Mouse (Mus musculus) kidney, adult 2 months (tissue): ENCODE measurements at regions not wholly inside any gene's neighbourhood (a gene's known extent, or its start where the extent isn't known, plus 50 kb on each side); places are given as distances from the start of the nearest gene placed in this dataset.

ENCODE experiments used
- DNase-seq: peaks from one replicate; pipeline ENCODE4 v3.0.0; 2021
- H3K27ac ChIP-seq: fragments of 200-500 bp; 2 replicates; pipeline ENCODE4 v1.5.1; 2012; ENCODE audit warnings: low read depth, low read length, control low read depth, inconsistent platforms; ENCODE audit not compliant: insufficient read depth
- H3K27me3 ChIP-seq: fragments of 200-500 bp; replicated peaks from 2 replicates; pipeline ENCODE4 v1.6.1; 2012; ENCODE audit warnings: mild to moderate bottlenecking, moderate library complexity, low read length, inconsistent platforms; ENCODE audit not compliant: control insufficient read depth, insufficient read depth
- H3K36me3 ChIP-seq: fragments of 200-500 bp; 2 replicates; pipeline ENCODE4 v1.6.1; 2012; ENCODE audit warnings: mild to moderate bottlenecking, moderate library complexity, low read length, inconsistent platforms; ENCODE audit not compliant: control insufficient read depth, insufficient read depth
- H3K4me1 ChIP-seq: fragments of 200-500 bp; 2 replicates; pipeline ENCODE4 v1.6.1; 2011; ENCODE audit warnings: low read length; ENCODE audit not compliant: control insufficient read depth, insufficient read depth
- H3K4me3 ChIP-seq: fragments of 200-500 bp; 2 replicates; pipeline ENCODE4 v1.5.1; 2011; ENCODE audit warnings: mild to moderate bottlenecking, low read depth, low read length, control low read depth; ENCODE audit not compliant: insufficient read depth
- CTCF ChIP-seq: fragments of 200-500 bp; conservative IDR thresholded peaks from 2 replicates; pipeline ENCODE4 v1.5.1; 2011; ENCODE audit warnings: low read depth, mild to moderate bottlenecking, control low read depth, low read length, moderate library complexity, mixed read lengths; ENCODE audit not compliant: insufficient read depth, insufficient read length
- POLR2A ChIP-seq: fragments of 200-500 bp; IDR thresholded peaks from one replicate; pipeline ENCODE4 v1.6.1; 2011; ENCODE audit warnings: low read depth, low read length, control low read depth
- WGBS: fragments of 180-500 bp; shearing (Covaris S2); methylation state at CpG from one replicate; pipeline ENCODE4 v1.1.7; 2018; 5-methylcytosine and 5-hydroxymethylcytosine counted together

- no peak for DNase-seq
- 73% methylated on average over 11 of the region's 11 CpGs for WGBS
- Histone ChIP-seq H3K4me1 (peaks cover 4% of the 10 kb centered on the region; the same call in 1 of the 2 replicates), H3K36me3 (no peaks in the 10 kb centered on the region), H3K27me3 (no peaks in the 10 kb centered on the region), H3K4me3 (no peak overlapping the region), H3K27ac (no peak overlapping the region)
- TF ChIP-seq POLR2A (no peak), CTCF (no peak)
These were observed 233.3 kb downstream of the Sox4 start for GRCm38 (mm10) chr13:28720169-28720568.

DNA sequence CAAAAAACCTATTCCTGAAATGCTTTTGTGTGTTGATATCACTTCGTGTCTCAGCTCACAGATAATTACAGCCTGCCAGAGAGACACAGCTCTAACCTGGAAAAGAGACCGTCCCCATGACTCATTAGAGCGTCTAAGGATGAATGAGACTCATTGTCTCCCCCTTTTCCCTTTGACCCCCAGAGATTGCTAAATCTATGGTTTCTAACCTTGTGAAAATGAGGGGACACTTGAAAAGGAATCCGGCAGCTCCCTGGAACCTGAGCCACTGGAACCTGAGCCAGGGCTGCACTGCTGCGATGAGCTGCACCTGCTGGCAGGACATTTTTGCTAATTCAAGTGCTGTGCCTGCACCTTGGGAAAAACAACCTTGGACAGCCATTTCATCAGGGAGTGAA is 234.6 kb downstream of the Sox4 start:
- WGBS: 65% methylated on average over 5 of the region's 5 CpGs
- H3K4me1 ChIP-seq: peaks cover 4% of the 10 kb centered on the region; the same call in 1 of the 2 replicates

DNA sequence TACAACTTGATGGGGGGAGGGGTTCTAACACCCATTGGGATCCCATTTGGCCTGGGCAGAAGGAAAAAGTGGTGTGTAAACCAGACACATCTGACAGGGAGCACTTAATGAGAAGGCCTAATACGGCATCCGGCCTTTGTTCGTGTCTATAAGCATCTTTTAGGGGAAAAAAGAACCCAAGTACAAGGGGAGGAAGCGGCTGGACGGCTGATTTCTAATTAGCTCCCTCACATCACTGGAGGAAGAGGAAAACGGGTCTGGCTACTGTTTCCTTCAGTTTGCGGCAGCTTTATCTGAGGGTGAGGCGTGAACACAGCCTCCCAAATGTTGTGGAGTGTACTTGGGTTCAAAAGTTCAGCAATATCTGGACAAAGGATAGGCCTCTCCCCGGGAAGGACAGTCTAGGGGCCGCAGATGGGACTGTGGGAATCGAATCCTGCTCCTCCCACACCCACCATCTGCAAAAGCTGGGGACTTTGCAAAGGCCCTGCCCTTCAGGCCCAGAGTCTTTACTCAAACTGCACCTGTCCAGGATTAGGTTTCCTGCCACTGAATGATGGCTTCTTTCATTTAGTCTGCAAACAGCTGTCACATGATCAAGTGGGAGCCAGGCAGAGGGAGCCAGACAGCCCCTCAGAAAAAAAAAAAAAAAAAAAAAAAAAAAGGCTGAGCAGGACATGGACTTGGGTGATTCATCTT is 235.2 kb downstream of the Sox4 start:
- H3K4me3 ChIP-seq: no peak overlapping the region
- no peaks in the 10 kb centered on the region for H3K27me3 ChIP-seq
- no peak for TF ChIP-seq POLR2A
- no peak for TF ChIP-seq CTCF
- peaks cover 4% of the 10 kb centered on the region; the same call in 1 of the 2 replicates for H3K4me1 ChIP-seq
- no peaks in the 10 kb centered on the region for H3K36me3 ChIP-seq
- no peak overlapping the region for H3K27ac ChIP-seq
- peak; percentile 47 for DNase-seq
- 55% methylated on average over 11 of the region's 11 CpGs for WGBS

More for the DNA sequence above, 234.6 kb downstream of the Sox4 start:
- Histone ChIP-seq H3K27ac (no peak overlapping the region), H3K36me3 (no peaks in the 10 kb centered on the region), H3K27me3 (no peaks in the 10 kb centered on the region), H3K4me3 (no peak overlapping the region)
- TF ChIP-seq CTCF (no peak), POLR2A (no peak)
- no peak for DNase-seq

GRCm38 (mm10) chr13:28717404-28717803 is 236.1 kb downstream of the Sox4 start:
- DNase-seq: no peak
- H3K27me3 ChIP-seq: no peaks in the 10 kb centered on the region
- 90% methylated on average over 4 of the region's 4 CpGs for WGBS
- no peak overlapping the region for H3K27ac ChIP-seq
- no peak for TF ChIP-seq CTCF
- no peak for TF ChIP-seq POLR2A
- no peak overlapping the region for H3K4me3 ChIP-seq
- peaks cover 4% of the 10 kb centered on the region; the same call in 1 of the 2 replicates for H3K4me1 ChIP-seq
- no peaks in the 10 kb centered on the region for H3K36me3 ChIP-seq

DNA sequence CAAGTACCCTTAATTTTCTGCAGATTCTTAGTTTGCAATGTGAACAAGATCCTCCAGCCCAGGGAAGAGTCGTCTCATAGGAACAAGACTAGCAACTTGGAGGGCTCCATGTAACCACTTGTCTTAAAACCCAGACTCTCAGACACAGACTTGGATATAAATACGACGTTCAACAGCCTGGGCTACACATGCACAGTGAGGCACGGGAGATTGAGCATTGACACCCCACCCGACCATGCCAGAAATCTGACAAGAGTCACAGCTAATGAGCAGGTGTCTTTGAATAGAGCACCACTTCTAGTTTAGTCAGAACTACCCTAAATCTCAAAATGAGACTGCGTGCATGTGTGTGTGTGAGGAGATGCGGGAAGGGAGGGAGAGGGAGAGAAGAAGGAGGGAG is 243.5 kb downstream of the Sox4 start:
- WGBS: 75% methylated on average over 7 of the region's 7 CpGs
- Histone ChIP-seq H3K4me3 (no peak overlapping the region), H3K27ac (no peak overlapping the region), H3K4me1 (no peaks in the 10 kb centered on the region), H3K27me3 (no peaks in the 10 kb centered on the region), H3K36me3 (no peaks in the 10 kb centered on the region)
- DNase-seq: no peak
- TF ChIP-seq POLR2A: no peak
- no peak for TF ChIP-seq CTCF

GRCm38 (mm10) chr13:28701309-28701708 is 252.2 kb downstream of the Sox4 start:
- Histone ChIP-seq H3K4me3 (no peak overlapping the region), H3K4me1 (no peaks in the 10 kb centered on the region), H3K27me3 (no peaks in the 10 kb centered on the region), H3K36me3 (no peaks in the 10 kb centered on the region), H3K27ac (no peak overlapping the region)
- WGBS: 64% methylated on average over 1 of the region's 1 CpGs
- TF ChIP-seq POLR2A: no peak
- TF ChIP-seq CTCF: no peak
- DNase-seq: no peak

DNA sequence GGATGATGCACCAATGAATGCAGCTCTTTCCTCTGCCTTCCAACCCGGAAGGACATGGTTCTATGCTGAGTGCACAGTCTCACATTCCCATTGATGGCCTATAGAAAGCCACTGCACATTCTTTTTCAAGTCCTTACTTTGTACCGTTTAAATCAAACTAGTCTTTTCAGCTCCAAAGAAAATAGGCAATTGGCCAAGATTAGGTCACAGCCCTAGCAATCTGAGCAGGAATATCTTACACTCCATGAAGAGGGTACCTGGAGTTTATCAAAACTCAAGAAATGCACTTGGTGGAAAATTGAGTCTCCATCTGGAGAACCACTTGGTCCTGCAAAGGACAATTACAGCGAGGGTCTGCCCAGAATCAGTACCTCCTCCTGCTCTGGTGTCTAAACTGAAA is 253.4 kb downstream of the Sox4 start:
- Histone ChIP-seq H3K27me3 (no peaks in the 10 kb centered on the region), H3K4me3 (no peak overlapping the region), H3K4me1 (no peaks in the 10 kb centered on the region), H3K36me3 (no peaks in the 10 kb centered on the region), H3K27ac (no peak overlapping the region)
- 69% methylated on average over 3 of the region's 3 CpGs for WGBS
- no peak for DNase-seq
- TF ChIP-seq CTCF (no peak), POLR2A (no peak)

DNA sequence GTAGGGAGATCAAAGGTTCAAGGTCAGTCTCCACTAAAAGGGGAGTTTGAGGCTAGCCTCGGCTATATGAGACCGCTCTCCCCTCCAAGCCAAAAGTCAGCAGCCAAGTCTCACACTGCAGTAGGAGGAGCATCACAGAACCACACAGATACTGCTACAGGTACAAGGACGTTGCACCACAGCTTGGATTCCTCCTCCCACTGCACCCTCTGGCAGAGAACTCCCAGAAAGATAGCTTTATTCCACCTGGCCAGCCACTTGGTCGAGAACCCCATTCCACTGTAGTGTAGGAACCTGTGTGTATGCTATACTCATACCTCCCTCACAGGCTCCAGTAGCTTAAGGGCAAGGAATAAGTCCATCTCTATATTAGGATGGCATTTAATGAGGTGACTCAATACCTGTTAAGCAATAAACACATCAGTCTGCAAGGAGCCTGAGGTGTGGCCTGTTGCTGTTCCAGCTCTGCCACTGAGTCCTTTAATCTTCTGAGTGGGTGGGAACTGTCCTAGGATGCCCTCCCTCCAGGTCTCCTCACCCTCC is 254.0 kb downstream of the Sox4 start:
- TF ChIP-seq POLR2A (no peak), CTCF (no peak)
- H3K4me3 ChIP-seq: no peak overlapping the region
- H3K4me1 ChIP-seq: no peaks in the 10 kb centered on the region
- DNase-seq: no peak
- WGBS: 92% methylated on average over 4 of the region's 4 CpGs
- H3K27me3 ChIP-seq: no peaks in the 10 kb centered on the region
- no peaks in the 10 kb centered on the region for H3K36me3 ChIP-seq
- no peak overlapping the region for H3K27ac ChIP-seq
